Mouse (Mus musculus) testis, postnatal 10 days (tissue): ENCODE results near the gene Dglucy.
"Not testable (repeated sequence)": the region's sequence is repeated elsewhere in the genome, so short reads cannot be mapped to it uniquely, and the experiment has no call there.

Source experiments
- DNase-seq: peaks from one replicate; pipeline ENCODE4 v3.0.0; 2021; ENCODE audit warnings: low spot score

Gene Dglucy

DNA sequence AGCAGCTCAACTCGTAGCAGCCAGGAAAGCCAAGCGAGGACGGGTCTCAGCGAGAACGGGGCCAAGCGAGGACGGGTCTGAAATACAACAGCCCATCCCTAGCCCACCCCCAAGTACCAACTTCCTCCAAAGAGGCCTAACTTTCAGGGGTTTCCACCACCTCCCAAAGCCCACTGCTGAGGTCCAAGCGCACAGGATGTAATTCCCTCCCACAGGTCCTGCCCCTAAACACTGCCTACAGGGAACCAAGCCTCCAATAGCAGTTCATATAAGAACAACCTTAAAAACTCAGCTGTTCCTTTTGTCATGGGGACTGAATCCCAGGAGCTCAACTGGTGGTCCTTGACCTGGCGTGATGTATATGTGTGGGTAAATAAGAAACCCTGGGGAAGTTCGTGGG, 1.6 kb downstream of the Dglucy start:
- peak; percentile 33 for DNase-seq

DNA sequence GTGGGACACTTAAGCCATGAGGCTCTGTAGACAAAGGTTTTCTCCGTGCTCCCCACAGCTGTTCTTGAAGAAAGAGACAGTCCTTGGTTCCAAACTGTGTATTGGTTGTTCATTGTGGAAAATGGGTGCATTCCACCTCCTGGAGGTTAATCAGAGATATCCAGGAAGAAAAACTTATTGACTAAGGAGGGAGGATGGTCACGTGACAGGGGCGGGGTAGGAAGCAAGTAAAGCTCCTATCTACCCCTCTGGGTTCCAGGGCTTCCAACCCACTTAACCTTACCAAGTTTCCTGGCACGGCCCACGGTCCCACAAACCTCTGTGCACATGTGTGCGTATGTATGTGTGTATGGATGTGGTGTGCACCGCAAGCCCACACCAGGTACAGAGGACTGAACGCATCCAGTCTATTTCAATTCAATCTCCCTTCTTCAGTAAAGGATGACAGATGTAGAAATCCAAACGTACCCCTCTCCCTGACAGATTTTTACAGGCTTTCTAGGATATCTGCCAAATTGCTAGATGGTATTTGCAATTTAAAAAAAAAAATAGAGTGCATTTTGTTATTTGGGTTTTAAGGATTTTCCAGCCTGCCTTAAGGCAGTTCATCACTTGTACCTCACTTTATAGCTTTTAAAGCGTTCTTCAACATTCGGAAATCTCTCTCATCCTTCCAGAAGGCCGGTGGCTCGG, 2.7 kb downstream of the Dglucy start:
- no peak for DNase-seq

DNA sequence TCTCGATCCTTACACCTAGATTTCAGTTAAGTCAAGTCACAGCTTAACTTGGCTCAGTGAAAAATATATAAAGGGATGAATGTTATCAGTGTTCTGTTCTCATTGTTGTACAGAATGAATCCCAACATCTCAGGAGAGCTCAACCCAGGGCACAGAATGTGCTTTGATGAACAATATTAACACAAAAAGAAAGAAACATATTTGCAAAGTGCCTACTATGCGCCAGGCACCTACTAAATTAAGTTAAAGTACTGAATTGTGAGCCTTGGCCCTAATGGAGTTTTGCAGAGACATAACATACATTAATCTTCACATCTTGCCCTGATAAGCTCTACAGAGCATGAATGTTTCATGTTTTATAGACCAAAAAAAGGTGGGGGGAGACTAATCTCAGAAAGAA, 5.3 kb downstream of the Dglucy start:
- no peak for DNase-seq

DNA sequence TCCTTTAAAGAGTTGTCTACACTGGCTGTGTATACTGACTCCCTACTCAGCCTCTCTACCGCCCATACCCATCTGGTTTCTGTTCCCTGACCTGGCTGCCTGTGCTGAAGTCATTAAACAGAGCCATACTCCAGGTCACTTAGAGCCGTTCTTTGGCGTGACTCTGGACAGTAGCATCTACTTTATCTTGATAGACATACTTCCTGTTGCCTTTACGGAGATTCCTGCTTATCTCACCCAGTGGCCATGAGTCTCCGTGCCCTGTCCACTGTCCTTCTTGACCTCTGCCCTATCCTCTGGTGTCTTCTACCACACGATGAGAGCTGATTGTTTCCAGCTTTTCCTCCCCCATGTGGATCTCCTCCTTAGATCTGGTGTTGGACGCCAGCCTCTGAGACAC, 6.5 kb downstream of the Dglucy start:
- DNase-seq, result no peak

DNA sequence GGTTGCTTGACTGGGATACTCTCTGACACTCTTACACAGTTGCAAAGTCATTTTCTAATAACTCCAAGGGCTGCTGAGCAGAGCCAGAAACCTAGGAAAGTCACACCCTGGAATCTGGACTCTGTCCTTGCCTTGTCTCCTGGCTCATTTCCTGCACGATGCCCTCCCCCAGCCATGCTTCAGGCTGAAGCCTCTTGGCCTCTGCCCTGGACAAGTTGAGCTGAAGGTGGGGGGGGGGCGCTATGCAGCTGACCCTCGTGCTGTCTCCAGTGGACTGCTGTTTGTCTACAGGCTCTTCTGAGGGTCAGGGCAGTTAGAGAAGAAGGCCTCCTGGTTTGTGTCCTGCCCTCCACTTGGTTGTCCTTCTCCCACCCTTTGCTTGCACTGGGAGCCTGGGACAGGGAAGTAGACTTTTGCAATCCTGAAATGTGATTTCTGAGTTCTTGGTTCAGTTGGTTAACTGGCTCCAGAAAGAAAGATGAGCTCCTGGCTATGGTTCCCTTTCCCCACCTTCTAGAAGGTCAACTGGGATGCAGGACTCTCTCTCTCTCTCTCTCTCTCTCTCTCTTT, 11.2 kb downstream of the Dglucy start:
- DNase-seq, result no peak

DNA sequence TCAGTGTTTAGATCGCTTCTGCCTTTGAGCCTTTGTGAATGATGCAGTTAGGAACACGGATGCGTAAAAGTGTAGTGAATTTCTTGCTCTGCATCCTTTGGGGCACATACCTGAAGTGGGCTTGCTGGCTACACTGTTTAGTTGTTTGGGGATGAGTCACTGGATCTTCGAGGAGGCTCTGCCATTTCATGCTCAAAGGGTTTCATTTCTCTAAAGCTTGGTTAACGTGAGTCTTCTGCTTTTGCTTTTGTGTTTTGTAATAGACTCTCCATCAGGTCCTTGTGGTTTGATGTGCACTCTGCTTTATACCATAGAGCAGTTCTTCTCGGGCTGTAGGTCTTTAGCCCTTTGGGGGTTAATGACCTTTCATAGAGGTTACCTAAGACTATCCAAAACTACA, 12.6 kb downstream of the Dglucy start:
- no peak for DNase-seq

DNA sequence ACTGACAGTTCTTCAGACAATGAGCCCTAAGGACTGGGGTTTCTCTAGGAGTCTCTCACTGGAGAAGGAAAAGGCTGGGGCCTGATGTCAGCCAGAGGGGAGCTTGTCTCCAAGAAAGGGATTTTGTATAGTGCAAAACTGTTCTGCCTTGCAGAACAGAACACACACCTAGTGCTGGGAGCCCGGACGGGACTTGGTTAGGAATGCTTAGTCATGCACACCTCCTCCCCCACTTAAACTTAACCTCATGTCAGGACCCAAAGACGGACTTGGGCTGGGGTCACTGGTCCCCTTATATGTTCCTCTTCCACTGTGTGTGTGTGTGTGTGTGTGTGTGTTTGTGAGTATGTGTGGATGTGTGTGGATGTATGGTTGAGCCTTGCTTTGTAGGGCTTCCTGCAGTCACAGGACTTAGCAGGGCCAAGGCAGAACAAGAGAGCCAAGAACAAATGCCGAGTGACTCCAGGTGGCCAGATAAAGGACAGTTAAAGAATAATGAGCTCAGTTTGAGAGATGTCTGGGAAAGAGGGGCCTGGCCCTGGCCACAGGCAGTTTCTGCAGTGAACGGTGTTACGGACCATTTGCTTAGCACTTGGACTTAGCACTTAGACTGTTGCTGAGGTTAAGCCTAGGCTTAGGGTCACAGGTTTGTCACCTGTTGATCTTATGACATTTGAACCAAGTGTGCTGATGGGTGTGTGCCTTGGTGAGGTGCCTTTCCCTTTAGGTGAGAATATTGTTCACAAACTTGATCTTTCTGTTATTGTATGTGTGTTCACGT, 15.8 kb downstream of the Dglucy start:
- no peak for DNase-seq

DNA sequence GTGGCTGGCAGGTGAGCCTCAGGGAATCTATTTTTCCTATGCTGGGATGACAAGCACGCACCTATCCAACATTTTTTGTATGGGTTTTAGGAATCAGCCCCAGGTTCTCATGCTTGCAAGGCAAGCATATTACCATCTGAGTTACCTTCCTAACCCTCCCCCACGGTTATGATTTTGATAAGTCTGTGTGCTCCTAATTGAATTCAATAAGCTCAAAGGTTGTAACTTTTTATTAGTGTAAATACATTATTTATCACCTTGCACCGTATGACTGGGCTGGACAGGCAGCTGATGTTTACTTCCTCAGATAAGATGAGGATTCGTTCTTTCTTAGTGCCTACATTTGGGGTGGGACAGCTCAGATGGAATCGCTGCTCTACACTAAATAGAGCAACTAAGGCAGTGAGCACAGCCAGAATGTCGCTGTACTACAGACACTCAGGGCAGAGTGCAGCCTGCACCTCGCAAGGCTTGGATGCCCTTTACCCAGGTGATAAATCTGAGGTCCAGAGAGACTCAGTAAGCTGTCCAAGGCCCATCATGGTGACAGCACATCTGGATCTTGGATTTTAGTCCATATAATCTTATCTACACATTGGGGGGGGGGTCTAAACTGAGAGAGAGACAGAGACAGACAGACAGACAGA, 16.7 kb downstream of the Dglucy start:
- peak; percentile 13 for DNase-seq

DNA sequence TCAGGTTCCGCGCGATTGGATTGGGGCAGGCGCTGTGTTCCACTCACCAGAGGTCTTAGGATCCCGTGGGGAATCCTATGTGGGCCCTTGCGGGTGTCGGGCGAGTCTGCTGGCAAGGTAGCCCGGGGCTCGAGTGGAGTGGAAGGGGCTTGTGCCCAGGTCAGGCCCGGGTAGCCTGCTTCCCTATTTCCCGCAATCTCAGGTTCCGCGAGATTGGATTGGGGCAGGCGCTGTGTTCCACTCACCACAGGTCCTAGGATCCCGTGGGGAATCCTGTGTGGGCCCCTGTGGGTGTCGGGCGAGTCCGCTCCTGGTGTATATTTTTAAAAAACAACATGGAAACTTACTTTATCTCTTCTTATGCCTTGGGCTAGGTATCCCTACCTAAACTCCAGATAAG, 24.5 kb downstream of the Dglucy start:
- DNase-seq, result not testable (repeated sequence)

DNA sequence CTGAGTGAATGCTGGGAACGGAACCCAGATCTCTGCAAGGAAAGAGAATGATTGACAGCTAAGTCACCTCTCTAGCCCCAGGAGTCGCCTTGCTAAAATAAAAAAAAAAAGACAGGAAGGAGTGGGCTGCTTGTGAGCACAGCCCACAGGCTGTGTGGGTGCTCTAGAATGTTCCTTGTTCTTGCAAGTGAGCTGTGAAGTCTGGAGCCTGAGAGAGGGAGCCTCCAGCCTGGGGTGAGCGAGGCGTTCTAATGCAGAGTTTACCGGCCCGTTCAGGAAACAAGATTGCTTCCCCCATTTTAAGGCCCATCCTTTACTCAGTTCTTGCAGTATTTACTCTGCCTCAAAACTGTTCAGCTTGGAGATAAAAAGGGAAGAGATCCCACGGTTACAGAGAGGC, 28.4 kb downstream of the Dglucy start:
- no peak for DNase-seq

DNA sequence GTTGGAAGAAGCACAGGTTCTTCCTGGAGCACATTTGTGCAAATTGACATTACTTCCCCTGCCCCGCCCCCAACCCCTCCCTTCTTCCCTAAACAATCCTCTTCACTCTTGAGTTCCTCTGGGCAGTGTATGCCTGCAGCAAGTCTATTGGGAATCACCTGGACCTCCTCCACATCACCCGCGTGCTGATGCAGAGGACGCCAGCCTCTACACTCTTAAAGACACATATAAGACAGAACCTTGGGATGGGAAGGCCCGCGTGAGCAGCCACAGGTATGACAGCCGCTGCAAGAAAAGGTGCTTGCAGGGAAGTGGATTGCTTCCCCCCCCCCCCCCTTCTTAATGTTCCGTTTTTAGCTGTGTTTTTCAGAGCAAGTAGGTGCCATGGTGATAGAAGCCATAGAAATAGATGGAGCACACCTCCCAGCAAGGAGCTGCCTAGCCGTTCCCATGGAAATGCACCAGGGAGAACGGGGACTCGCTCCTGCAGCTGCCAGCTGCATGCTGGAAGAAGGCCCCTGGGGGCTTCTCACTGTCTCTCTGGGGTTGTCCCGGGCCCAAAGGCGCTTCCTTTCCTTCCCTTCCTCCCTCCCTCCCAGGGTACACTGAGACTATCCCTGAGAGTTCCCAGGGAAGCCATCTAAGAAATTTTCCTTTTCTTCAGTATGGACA, 29.9 kb downstream of the Dglucy start:
- no peak for DNase-seq

DNA sequence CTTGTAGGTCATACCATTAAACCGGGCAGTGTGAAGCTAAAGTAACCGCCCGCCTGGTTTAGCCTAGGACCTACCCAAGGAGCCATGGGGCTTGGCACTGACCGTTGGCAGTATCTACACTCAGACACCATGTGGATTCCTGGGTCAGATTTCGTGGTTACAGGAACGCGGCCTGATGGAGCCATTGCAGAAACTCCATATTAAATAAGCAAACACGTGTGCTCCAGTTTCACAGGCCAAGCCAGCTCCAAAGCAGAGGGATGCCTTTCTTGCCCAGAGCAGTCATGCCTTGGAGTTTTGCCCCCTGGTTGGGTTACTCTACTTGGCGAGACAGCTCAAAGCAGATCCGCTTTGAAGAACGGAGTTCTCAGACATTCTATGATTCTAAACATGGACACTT, 31.7 kb downstream of the Dglucy start:
- no peak for DNase-seq

DNA sequence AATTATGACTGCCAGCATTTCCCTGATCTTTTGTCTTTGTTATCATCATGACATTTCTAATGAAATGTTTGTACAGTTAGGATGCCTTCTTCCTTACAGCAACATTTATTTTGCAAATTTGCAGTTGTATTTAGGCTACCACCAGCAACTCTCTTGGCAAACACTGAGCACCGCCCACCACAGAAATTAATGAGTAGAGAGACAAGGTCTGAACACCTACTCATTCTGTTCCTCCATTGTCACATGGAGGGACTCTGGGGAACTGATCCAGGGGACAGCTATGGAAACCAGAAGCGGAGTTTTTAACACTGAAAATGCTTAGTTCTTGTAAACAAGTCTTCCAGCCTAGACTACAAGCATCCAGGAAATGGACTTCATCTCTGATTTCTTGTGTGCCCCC, 35.0 kb downstream of the Dglucy start:
- no peak for DNase-seq

DNA sequence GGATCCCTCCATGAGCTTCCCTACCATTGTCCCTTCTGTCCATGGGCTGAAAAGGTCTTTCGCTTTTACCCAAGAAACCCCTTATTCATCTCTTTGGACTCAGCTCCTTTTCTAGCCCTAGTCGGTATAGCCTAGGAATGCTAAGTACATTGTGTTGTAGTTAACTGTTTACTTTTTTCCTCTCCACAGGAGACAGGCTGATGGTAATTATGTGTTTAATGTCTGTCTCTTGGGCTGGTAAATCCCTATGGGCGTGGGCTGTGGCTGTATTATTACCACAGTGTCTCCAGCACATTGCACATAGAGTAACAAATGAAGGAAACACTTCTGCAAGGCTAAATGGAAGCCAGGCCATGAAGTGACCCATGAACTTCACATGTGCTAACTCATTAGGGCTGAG, 35.8 kb downstream of the Dglucy start:
- DNase-seq, result no peak

DNA sequence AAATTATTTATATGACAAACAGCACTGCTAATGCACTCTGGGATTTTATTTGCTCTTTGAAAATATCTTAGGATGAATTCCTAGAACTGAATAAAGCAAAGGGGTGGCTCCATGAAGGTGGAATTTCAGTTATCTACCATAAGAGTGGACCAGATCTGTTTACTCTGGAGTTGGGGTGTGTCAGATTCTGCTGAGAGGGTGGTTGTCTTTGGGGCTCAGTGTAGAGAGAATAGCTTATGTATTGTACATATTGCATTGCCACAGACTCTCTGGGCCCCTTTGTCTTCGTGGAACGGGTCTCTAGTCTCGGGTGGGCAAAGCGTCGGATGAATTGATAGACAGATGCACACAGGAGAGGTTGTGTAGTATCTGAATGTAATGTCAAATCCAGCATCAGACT, 38.0 kb downstream of the Dglucy start:
- DNase-seq, result no peak

DNA sequence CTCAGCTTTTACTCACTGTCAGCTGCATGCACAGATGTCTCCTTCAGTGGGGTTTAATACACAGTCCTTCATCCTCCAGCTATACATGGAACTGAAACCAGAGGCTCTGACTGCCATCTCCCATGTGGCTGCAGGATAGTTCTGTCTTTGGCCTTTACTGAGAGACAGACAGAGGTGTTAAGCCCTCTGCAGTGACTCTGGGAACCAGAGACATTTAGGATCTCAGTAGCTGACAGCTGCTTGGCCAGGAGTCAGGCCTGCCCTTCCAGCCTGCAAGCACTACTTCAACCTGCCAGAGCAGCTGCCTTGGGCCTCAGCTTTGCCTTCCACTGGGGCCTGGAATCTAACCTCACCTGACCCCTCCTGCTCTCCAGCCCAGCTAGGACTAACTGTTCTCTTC, 41.1 kb downstream of the Dglucy start:
- DNase-seq, result peak; percentile 43

DNA sequence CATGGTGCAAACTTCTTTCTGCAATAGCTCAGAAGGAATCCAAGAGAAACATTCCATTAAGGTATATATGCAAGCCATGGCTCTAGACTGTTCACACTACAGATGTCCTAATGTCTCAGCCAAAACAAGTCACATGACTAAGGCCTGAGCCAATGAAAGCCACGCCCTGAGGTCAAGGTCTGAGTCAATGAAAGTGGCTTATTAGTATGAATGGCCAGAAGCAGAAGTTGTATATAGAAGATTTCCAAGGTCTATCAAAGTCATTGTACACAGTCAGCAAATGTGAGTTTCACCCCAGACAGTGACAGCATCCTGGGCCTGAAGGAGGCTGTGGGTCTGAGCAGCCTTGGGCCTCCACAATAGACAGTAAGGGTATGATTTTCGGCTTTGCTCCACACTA, 52.2 kb downstream of the Dglucy start:
- peak; percentile 37 for DNase-seq

DNA sequence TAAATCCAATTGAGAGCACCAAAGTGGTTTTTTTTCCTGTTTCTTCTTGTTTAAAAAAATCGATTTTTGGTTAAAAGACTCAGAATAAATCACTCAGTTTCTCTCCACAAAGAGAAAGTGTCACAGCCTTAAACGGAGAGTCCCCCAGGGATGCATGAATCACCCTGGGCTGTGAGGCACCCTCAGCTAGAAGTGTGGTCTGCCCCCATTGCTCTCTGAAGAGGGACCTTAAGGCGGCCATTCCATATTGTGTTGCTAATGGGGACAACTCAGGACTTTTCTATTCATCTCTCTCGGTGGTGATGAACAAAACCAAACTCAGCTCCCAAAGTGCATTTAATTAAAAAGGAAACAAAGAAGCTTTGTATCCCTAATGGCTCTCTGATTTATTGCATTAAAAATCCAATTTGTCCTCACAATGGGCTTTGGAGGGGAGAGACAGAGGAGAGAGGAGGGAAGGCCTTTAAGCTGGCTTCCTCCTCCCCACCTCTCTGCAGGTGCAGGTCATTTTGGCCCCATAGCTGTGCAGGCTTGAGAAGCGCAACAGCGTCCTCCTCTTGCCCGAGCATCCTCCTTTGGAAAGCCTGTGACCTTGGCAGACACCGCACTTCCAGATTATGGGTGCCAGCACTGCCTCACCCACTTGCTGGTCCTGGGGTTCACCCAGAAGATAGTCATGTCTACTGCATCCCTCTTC, 52.9 kb downstream of the Dglucy start:
- DNase-seq, result no peak

DNA sequence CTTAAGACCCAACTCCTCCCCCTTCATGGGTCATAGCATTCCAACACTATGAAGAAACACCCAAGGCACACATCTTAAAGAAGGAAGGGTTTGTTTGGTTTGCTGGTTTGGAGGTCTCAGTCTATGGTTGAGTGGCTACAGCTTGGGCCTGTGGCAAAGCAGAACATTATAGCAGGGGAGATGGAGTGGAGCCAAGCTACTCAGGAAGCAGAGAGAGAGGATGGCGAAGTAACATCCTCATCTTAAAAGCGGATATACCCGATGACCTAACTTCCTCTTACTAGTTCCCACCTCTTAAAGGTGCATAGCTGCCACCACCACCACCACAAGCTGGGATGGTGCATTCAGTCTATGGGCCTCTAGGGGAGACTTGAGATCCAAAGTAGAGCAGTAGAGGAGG, 58.4 kb downstream of the Dglucy start:
- no peak for DNase-seq

DNA sequence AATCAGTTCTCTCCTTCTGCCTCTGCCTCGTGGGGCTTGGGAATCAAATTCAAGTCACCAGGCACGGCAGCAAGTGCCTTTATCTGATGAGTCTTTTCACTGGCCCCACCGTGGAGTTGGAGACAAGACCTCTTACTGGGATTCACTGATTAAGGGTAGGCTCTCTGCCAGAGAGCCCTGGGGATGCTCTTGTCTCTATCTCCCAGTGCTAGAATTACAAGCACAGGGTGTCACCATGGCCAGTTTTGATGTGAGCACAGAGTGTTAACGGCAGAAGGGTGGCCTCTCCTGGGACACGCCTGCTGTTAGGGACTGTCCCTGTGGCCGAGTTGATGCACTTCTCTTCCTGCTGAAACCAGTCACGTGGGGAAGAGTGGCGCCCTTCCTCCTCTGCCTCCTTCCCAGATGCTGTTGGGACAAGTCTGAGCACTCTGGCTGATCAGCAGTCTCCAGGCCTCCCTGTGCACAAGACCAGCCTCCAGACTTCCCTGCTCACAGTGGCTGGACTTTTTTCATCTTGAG, 60.3 kb downstream of the Dglucy start:
- DNase-seq, result no peak

DNA sequence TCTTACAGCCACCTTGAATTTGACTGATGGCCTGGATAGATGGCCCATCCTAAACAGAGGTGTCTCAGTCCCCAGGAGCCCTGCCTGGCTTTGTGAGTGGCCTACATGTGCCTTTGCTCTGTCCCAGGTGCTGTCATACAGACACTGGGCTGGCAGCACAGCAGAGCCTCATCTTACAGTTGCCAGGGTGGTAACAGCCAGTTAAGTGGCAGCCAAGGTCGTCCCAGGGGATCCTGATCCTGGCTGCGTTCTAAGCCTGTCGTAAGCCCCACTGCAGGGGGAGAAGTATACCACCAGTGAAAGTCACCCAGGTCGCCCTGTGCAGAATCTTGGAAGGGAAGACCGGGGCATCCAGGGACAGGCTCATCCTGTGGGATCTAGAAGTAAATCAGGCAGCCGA, 61.1 kb downstream of the Dglucy start:
- no peak for DNase-seq
